Mouse (Mus musculus): ENCODE results near the gene Lsamp. TPM values are rescaled to one million over a fixed set of nuclear protein-coding genes. Genes with fewer than 3 reads are reported as not detected.
A peak's percentile ranks its signal among the peaks of the same experiment; 100 is the strongest.

Lsamp gene
- polyA plus RNA-seq, 1 experiment from 2014 or later: 5.4 TPM

- no peaks in the 10 kb centered on the region for H3K9me3 ChIP-seq (ENCODE audit: control insufficient read depth, low read length)
- WGBS: 61% methylated on average over 10 of the region's 10 CpGs
- H3K9ac ChIP-seq (ENCODE audit: low read length): no peak overlapping the region
- no peak overlapping the region for H3K27ac ChIP-seq (ENCODE audit: low read depth)
- H3K4me2 ChIP-seq (ENCODE audit: low read length): no peak overlapping the region
- no peaks in the 10 kb centered on the region for H3K36me3 ChIP-seq (ENCODE audit: control insufficient read depth, insufficient read depth, low read length)
- no peak for DNase-seq (ENCODE audit: low spot score)
- no peak overlapping the region for H3K4me3 ChIP-seq (ENCODE audit: low read depth, low read length)
- H3K27me3 ChIP-seq (replicated peaks; ENCODE audit: control insufficient read depth, insufficient read depth, low read length): no peaks in the 10 kb centered on the region
- no peak for ATAC-seq (replicated peaks; ENCODE audit: low FRiP score, low TSS enrichment, low read depth)
- no peaks in the 10 kb centered on the region for H3K4me1 ChIP-seq (replicated peaks; ENCODE audit: control insufficient read depth, insufficient read depth, low read length)
Observed at GRCm38 (mm10) chr16:41524266-41524665, 1540.1 kb downstream of the Lsamp start.

GRCm38 (mm10) chr16:41532661-41533551 is 1548.7 kb downstream of the Lsamp start:
- H3K27me3 ChIP-seq (replicated peaks; ENCODE audit: control insufficient read depth, insufficient read depth, low read length): 0 out of 2 replicates have a peak, but pooled peaks cover 2% of the 10 kb centered on the region
- no peaks in the 10 kb centered on the region for H3K9me3 ChIP-seq (ENCODE audit: control insufficient read depth, low read length)
- H3K9ac ChIP-seq (ENCODE audit: low read length): peak overlapping the region; percentile 49
- peak overlapping the region; percentile 54 for H3K4me3 ChIP-seq (ENCODE audit: low read depth, low read length)
- H3K27ac ChIP-seq (ENCODE audit: low read depth): peak overlapping the region; percentile 33; the same call in 1 of the 2 replicates
- ATAC-seq (replicated peaks; ENCODE audit: low FRiP score, low TSS enrichment, low read depth) (peak; percentile 83), DNase-seq (ENCODE audit: low spot score) (peak; percentile 73)
- no peaks in the 10 kb centered on the region for H3K36me3 ChIP-seq (ENCODE audit: control insufficient read depth, insufficient read depth, low read length)
- H3K4me1 ChIP-seq (replicated peaks; ENCODE audit: control insufficient read depth, insufficient read depth, low read length): no peaks in the 10 kb centered on the region
- peak overlapping the region; percentile 81 for H3K4me2 ChIP-seq (ENCODE audit: low read length)
- WGBS: under 1% methylated on average over 38 of the region's 38 CpGs

- WGBS: 12% methylated on average over 6 of the region's 6 CpGs
- ATAC-seq (replicated peaks; ENCODE audit: low FRiP score, low TSS enrichment, low read depth): no peak
- peak overlapping the region; percentile 81 for H3K4me2 ChIP-seq (ENCODE audit: low read length)
- no peak for DNase-seq (ENCODE audit: low spot score)
- H3K27me3 ChIP-seq (replicated peaks; ENCODE audit: control insufficient read depth, insufficient read depth, low read length): 0 out of 2 replicates have a peak, but pooled peaks cover 2% of the 10 kb centered on the region
- no peaks in the 10 kb centered on the region for H3K9me3 ChIP-seq (ENCODE audit: control insufficient read depth, low read length)
- H3K4me1 ChIP-seq (replicated peaks; ENCODE audit: control insufficient read depth, insufficient read depth, low read length): no peaks in the 10 kb centered on the region
- H3K4me3 ChIP-seq (ENCODE audit: low read depth, low read length): peak overlapping the region; percentile 54
- H3K27ac ChIP-seq (ENCODE audit: low read depth): no peak overlapping the region
- no peaks in the 10 kb centered on the region for H3K36me3 ChIP-seq (ENCODE audit: control insufficient read depth, insufficient read depth, low read length)
- H3K9ac ChIP-seq (ENCODE audit: low read length): peak overlapping the region; percentile 49; the same call in 1 of the 2 replicates
Observed at GRCm38 (mm10) chr16:41533686-41534085, 1549.5 kb downstream of the Lsamp start.

- DNase-seq (ENCODE audit: low spot score): no peak
- H3K9ac ChIP-seq (ENCODE audit: low read length): no peak overlapping the region
- 70% methylated on average over 1 of the region's 1 CpGs for WGBS
- no peaks in the 10 kb centered on the region for H3K36me3 ChIP-seq (ENCODE audit: control insufficient read depth, insufficient read depth, low read length)
- no peak for ATAC-seq (replicated peaks; ENCODE audit: low FRiP score, low TSS enrichment, low read depth)
- no peak overlapping the region for H3K27ac ChIP-seq (ENCODE audit: low read depth)
- 0 out of 2 replicates have a peak, but pooled peaks cover 2% of the 10 kb centered on the region for H3K27me3 ChIP-seq (replicated peaks; ENCODE audit: control insufficient read depth, insufficient read depth, low read length)
- no peaks in the 10 kb centered on the region for H3K9me3 ChIP-seq (ENCODE audit: control insufficient read depth, low read length)
- no peaks in the 10 kb centered on the region for H3K4me1 ChIP-seq (replicated peaks; ENCODE audit: control insufficient read depth, insufficient read depth, low read length)
- no peak overlapping the region for H3K4me2 ChIP-seq (ENCODE audit: low read length)
- H3K4me3 ChIP-seq (ENCODE audit: low read depth, low read length): no peak overlapping the region
Observed at GRCm38 (mm10) chr16:41535806-41536205, 1551.6 kb downstream of the Lsamp start.

GRCm38 (mm10) chr16:41542641-41543040 is 1558.5 kb downstream of the Lsamp start:
- DNase-seq (ENCODE audit: low spot score): no peak
- Histone ChIP-seq H3K36me3 (ENCODE audit: control insufficient read depth, insufficient read depth, low read length) (no peaks in the 10 kb centered on the region), H3K9ac (ENCODE audit: low read length) (no peak overlapping the region), H3K9me3 (ENCODE audit: control insufficient read depth, low read length) (no peaks in the 10 kb centered on the region), H3K4me1 (replicated peaks; ENCODE audit: control insufficient read depth, insufficient read depth, low read length) (no peaks in the 10 kb centered on the region), H3K4me3 (ENCODE audit: low read depth, low read length) (no peak overlapping the region), H3K4me2 (ENCODE audit: low read length) (no peak overlapping the region), H3K27me3 (replicated peaks; ENCODE audit: control insufficient read depth, insufficient read depth, low read length) (no peaks in the 10 kb centered on the region), H3K27ac (ENCODE audit: low read depth) (no peak overlapping the region)
- WGBS: 39% methylated on average over 2 of the region's 2 CpGs
- no peak for ATAC-seq (replicated peaks; ENCODE audit: low FRiP score, low TSS enrichment, low read depth)

- Histone ChIP-seq H3K4me1 (replicated peaks; ENCODE audit: control insufficient read depth, insufficient read depth, low read length) (no peaks in the 10 kb centered on the region), H3K27ac (ENCODE audit: low read depth) (no peak overlapping the region), H3K9me3 (ENCODE audit: control insufficient read depth, low read length) (no peaks in the 10 kb centered on the region), H3K9ac (ENCODE audit: low read length) (no peak overlapping the region), H3K27me3 (replicated peaks; ENCODE audit: control insufficient read depth, insufficient read depth, low read length) (no peaks in the 10 kb centered on the region), H3K36me3 (ENCODE audit: control insufficient read depth, insufficient read depth, low read length) (no peaks in the 10 kb centered on the region), H3K4me3 (ENCODE audit: low read depth, low read length) (no peak overlapping the region), H3K4me2 (ENCODE audit: low read length) (no peak overlapping the region)
- ATAC-seq (replicated peaks; ENCODE audit: low FRiP score, low TSS enrichment, low read depth): no peak
- 80% methylated on average over 3 of the region's 3 CpGs for WGBS
- DNase-seq (ENCODE audit: low spot score): no peak
Observed at GRCm38 (mm10) chr16:41551164-41551563, 1567.0 kb downstream of the Lsamp start.

GRCm38 (mm10) chr16:41551851-41552262 is 1567.7 kb downstream of the Lsamp start:
- H3K9ac ChIP-seq (ENCODE audit: low read length): no peak overlapping the region
- WGBS: 26% methylated on average over 3 of the region's 3 CpGs
- no peak overlapping the region for H3K4me2 ChIP-seq (ENCODE audit: low read length)
- no peaks in the 10 kb centered on the region for H3K4me1 ChIP-seq (replicated peaks; ENCODE audit: control insufficient read depth, insufficient read depth, low read length)
- H3K27ac ChIP-seq (ENCODE audit: low read depth): no peak overlapping the region
- ATAC-seq (replicated peaks; ENCODE audit: low FRiP score, low TSS enrichment, low read depth) (no peak), DNase-seq (ENCODE audit: low spot score) (no peak)
- H3K36me3 ChIP-seq (ENCODE audit: control insufficient read depth, insufficient read depth, low read length): no peaks in the 10 kb centered on the region
- H3K27me3 ChIP-seq (replicated peaks; ENCODE audit: control insufficient read depth, insufficient read depth, low read length): no peaks in the 10 kb centered on the region
- no peak overlapping the region for H3K4me3 ChIP-seq (ENCODE audit: low read depth, low read length)
- no peaks in the 10 kb centered on the region for H3K9me3 ChIP-seq (ENCODE audit: control insufficient read depth, low read length)

- Histone ChIP-seq H3K4me1 (replicated peaks; ENCODE audit: control insufficient read depth, insufficient read depth, low read length) (no peaks in the 10 kb centered on the region), H3K36me3 (ENCODE audit: control insufficient read depth, insufficient read depth, low read length) (no peaks in the 10 kb centered on the region), H3K9me3 (ENCODE audit: control insufficient read depth, low read length) (no peaks in the 10 kb centered on the region), H3K4me2 (ENCODE audit: low read length) (no peak overlapping the region), H3K27me3 (replicated peaks; ENCODE audit: control insufficient read depth, insufficient read depth, low read length) (no peaks in the 10 kb centered on the region), H3K4me3 (ENCODE audit: low read depth, low read length) (no peak overlapping the region), H3K9ac (ENCODE audit: low read length) (no peak overlapping the region), H3K27ac (ENCODE audit: low read depth) (no peak overlapping the region)
- DNase-seq (ENCODE audit: low spot score) (no peak), ATAC-seq (replicated peaks; ENCODE audit: low FRiP score, low TSS enrichment, low read depth) (no peak)
Observed at GRCm38 (mm10) chr16:41557104-41557503, 1572.9 kb downstream of the Lsamp start.

- no peak for ATAC-seq (replicated peaks; ENCODE audit: low FRiP score, low TSS enrichment, low read depth)
- H3K9ac ChIP-seq (ENCODE audit: low read length): no peak overlapping the region
- no peak for DNase-seq (ENCODE audit: low spot score)
- H3K4me3 ChIP-seq (ENCODE audit: low read depth, low read length): no peak overlapping the region
- 57% methylated on average over 2 of the region's 2 CpGs for WGBS
- H3K36me3 ChIP-seq (ENCODE audit: control insufficient read depth, insufficient read depth, low read length): no peaks in the 10 kb centered on the region
- H3K9me3 ChIP-seq (ENCODE audit: control insufficient read depth, low read length): no peaks in the 10 kb centered on the region
- no peak overlapping the region for H3K27ac ChIP-seq (ENCODE audit: low read depth)
- no peaks in the 10 kb centered on the region for H3K27me3 ChIP-seq (replicated peaks; ENCODE audit: control insufficient read depth, insufficient read depth, low read length)
- no peaks in the 10 kb centered on the region for H3K4me1 ChIP-seq (replicated peaks; ENCODE audit: control insufficient read depth, insufficient read depth, low read length)
- H3K4me2 ChIP-seq (ENCODE audit: low read length): no peak overlapping the region
Observed at GRCm38 (mm10) chr16:41565233-41565632, 1581.1 kb downstream of the Lsamp start.
